Mouse (Mus musculus): ENCODE measurements around the gene Rbl1.
A peak's percentile ranks its signal among the peaks of the same experiment; 100 is the strongest.
"Not testable (repeated sequence)": the region's sequence is repeated elsewhere in the genome, so short reads cannot be mapped to it uniquely, and the experiment has no call there.

Rbl1 gene

DNA sequence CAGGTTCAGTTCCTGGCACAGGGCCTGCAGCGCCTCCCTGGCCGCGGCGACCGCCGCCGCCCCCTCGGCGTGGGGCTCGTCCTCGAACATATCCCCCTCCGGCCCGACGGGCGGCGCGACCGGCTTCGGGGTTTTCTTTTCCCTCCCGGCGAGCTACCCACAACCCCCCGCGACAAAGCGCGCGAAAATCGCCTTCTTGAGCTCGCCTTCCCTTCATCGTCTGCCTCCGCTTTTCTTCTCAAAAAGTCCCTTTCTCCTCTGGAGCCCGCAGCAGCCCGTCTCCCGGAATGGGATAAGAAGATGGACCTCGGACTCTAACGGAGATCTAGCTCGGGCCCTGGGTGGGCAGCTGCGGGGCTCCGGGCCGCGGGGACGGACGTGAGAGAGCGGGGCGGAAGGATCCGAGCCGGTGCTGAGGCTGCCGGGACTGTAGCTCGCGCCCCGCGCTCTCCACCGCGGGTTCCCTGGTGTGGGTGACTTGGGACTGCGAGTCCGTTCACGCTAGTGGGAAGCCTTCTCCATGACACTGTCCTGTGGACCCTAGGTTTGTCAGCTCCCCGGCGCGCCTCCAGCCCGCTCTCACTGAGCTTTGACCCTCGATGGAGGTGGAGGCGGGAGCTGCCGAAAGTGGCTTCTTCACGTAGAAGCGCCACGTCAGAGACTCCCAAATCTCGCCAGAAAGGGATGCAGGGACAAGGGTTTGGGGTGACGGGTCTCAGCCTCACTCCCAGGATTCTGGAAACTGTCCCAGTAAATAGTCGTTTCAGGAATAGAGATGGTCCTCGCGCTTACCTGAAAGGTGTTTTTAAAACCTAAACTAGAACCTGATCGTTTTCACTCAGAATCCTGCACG is at the start of gene Rbl1:
Gene Rbl1, minus strand, starts transcription at position 169 of the 853 bp plus-strand sequence.
- DNase-seq: peak; percentile 87

- no peak for DNase-seq
These were observed 43.8 kb upstream of the Rbl1 start for GRCm38 (mm10) chr2:157248111-157248510.

DNA sequence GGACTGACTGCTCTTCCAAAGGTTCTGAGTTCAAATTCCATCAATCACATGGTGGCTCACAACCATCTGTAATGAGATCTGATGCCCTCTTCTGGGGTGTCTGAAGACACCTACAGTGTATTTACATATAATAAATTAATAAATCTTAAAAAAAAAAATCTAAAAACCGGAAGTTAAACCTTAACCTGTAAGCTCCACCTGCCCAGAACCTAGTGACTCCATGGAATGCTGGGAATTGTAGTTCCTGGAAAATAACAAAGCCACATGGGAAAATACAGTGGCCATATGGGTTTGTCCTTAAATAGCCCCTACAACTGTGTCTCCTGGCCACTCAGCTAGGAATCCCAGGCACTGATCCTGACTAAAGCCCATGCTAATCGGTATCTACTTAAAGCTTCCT is 41.3 kb upstream of the Rbl1 start:
- no peak for DNase-seq

GRCm38 (mm10) chr2:157245001-157245400 is 40.7 kb upstream of the Rbl1 start:
- DNase-seq: no peak

- DNase-seq: no peak
These were observed 31.6 kb upstream of the Rbl1 start for GRCm38 (mm10) chr2:157235946-157236345.

GRCm38 (mm10) chr2:157221916-157222315 is 17.6 kb upstream of the Rbl1 start:
- not testable (repeated sequence) for DNase-seq

DNA sequence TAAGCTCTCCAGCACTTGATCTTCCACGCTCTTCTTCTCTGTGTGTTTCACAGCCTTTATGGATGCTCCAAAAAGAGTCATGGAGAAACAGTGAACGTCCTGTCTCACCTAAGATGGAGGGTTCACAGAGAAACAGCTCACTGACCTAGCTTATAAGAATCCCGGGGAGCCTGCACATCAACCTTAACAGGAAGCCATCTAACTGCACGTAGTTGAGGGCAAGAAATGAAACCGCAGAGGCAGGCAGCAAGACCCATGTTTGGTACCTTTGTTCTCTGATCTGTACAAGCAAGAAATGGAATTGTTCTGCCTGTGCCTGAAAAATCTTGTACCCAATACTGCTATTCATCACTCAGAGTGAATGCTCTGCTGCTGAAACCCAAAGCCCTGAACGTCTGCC is 15.8 kb upstream of the Rbl1 start:
- DNase-seq: no peak

DNA sequence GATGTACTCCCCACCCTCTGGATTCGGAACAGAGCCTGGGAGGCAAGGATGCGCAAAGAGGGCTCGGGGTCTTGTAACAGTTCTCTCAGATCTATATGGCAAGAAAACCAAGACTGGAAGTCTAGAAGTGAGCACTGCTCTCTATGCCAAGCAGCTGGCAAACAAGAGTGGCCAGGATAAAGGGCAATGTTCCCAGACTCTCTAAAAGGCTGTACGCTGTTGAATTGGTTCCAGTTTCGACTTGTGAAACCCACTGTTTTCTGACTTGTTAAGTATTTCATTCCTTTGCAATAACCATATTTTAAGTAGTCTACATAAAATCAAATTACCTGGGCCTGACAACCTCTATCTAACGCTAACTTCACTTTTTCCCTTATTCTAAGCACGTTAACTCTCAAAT is 7.4 kb upstream of the Rbl1 start:
- DNase-seq: no peak

- peak; percentile 54 for DNase-seq
These were observed 622 bp downstream of the Rbl1 start for GRCm38 (mm10) chr2:157203459-157204365.

- no peak for DNase-seq
These were observed 1.3 kb downstream of the Rbl1 start for GRCm38 (mm10) chr2:157203026-157203425.

GRCm38 (mm10) chr2:157202361-157202760 is 2.0 kb downstream of the Rbl1 start:
- DNase-seq: no peak

DNA sequence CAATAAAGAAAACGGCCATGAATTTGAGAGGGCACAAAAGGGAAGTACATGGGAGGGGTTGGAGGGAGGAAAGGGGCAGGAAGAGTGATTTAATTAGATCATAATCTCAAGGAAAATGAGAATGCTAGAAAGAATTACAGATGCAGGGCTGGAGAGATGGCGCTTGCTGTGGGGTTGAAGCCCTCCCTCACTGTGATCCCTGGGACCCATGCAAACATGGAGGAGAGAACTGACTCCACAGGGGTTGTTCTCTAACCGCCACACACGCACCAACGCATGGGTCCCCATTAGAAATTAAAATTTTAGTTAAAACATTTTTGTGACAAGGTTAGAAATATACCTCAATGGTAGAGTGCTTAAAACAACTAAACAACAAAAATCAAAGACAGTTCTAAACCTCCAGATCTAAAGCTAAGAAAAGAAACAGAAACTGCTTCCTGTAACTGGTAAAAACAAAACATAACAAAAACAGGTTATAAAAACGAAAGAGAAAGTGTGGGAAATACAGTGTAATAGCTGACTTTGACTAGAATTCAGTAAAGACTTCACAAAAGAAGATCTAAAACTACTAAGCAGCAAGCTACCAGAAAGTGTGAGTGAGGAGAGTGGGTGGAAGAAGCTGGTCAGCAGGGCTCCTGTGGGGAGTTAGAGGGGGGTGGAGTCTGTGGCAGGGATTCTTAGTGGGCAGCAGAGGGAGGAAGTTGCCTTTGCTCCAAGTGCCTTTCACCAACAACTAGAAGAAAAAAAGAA is 3.1 kb downstream of the Rbl1 start:
- no peak for DNase-seq

DNA sequence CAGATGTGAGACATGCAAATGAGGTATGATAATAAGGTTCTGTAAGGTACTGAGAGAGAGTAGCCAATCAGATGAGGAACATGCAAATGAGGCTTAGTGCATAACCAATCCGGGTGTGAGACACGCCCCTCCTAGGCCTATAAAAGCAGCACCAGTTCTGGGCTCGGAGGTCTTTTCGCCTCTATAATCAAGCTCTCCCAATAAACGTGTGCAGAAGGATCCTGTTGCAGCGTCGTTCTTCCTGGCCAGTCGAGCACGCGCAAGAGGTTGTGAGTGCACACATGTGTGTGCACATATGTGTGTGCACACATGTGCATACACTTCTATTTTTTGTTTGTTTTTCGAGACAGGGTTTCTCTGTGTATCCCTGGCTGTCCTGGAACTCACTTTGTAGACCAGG is 5.9 kb downstream of the Rbl1 start:
- not testable (repeated sequence) for DNase-seq

- no peak for DNase-seq
These were observed 13.7 kb downstream of the Rbl1 start for GRCm38 (mm10) chr2:157190651-157191050.

DNA sequence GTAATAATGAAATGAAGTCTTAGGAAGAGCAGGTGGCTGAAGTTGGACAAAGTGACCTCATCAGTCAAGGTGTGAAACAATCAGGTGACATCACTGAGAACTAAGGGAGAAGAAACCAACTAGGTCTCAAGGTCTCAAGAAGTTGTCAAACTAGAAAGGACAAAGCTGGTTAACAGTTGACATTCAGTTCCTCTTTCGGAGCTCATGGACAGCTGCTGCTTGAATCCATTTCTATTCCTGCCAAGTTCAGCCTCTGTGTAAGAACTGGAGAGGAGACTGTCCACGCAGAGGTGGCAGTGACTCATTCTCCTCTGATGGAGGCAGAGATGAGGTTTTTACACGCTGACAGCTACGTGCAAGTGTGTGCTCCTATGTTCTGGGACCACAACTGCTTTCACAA is 17.1 kb downstream of the Rbl1 start:
- no peak for DNase-seq

DNA sequence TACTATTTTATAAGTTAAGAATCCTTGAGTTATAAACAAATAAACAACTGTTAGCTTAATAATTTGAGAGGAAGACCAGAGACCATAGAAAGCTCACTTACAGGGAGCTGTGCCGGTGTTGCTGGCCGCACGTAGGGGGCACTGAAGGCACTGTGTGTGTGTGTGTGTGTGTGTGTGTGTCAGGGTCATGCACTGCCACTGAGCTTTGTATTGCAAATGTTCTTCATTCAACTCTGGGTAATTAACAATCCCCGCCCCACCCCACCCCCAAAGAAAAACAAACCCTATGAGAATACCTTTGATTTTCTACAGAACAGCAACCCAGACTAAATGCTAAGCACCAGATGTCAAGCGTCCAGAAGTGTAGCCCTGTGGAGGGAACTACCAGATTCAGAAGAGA is 17.8 kb downstream of the Rbl1 start:
- DNase-seq: no peak

DNA sequence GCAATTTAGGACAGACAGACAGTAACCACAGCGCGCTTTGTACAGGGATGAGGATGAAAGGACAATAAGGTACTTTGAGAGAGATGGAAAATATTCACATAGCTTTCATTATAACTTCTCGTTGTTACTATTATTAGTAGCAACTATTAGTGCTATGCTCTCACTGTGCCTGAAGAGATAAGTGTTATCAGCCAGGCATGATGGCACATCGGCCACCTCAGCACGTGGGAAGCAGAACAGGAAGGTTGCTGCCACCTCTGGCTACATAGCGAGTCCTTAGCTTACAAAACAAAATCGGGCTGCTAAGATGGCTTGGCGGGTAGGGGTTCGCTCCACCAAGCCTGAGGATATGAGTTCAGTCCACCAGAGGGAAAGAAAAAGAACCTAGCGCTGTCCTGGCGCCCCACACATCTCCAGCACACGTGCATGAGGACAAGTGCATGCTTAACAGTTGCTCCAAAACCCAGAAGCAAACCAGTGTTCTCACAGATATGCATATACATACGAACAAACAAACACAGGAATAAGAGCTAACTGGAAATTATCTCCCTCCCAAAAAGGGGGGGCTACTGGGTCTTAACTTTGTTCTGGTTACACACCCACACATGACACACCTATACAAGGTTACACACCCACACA is 19.2 kb downstream of the Rbl1 start:
- no peak for DNase-seq

DNA sequence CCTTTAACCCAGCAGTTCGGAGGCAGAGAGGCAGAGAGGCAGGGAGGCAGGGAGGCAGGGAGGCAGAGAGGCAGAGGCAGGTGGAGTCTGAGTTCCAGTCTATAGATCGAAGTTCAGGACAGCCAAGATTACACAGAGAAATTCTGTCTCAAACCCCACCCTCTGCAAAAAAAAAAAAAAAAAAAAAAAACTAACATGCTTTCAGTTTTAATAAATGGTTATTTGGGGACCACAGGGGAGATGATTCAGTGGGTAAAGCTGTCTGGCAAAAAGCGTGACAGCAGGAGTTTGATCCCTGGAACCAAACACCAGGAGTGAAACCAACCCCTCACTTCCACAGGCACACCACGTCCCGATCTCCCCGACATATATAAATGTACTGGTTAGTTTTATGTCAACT is 26.2 kb downstream of the Rbl1 start:
- no peak for DNase-seq

GRCm38 (mm10) chr2:157176248-157176647 is 28.1 kb downstream of the Rbl1 start:
- no peak for DNase-seq

DNA sequence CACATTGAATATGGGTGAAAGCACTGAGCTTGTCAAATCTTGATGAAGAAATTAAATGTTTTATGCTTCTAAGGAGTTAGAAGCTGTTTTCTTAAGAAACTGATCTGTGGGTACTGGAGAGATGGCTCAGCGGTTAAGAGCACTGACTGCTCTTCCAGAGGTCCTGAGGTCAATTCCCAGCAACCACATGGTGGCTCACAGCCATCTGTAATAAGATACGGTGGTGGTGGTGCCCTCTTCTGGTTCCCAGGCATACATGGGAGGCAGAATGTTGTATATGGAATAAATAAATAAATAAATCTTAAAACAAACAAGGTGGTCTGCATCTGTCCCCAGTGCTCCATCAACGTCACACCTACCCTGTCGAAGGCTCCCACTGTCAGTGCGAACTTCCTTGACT is 29.9 kb downstream of the Rbl1 start:
- no peak for DNase-seq

GRCm38 (mm10) chr2:157173555-157173954 is 30.8 kb downstream of the Rbl1 start:
- no peak for DNase-seq

- DNase-seq: no peak
These were observed 31.4 kb downstream of the Rbl1 start for GRCm38 (mm10) chr2:157172984-157173383.

GRCm38 (mm10) chr2:157170626-157171025 is 33.7 kb downstream of the Rbl1 start:
- no peak for DNase-seq
